Mouse (Mus musculus): Measurements from ENCODE around the gene Ap3d1. TPM values are rescaled to one million over a fixed set of nuclear protein-coding genes. Genes with fewer than 3 reads are reported as not detected.

Ap3d1 gene
- total RNA-seq, 2 experiments from 2014 or later = 44.6 to 47.8 TPM

DNA sequence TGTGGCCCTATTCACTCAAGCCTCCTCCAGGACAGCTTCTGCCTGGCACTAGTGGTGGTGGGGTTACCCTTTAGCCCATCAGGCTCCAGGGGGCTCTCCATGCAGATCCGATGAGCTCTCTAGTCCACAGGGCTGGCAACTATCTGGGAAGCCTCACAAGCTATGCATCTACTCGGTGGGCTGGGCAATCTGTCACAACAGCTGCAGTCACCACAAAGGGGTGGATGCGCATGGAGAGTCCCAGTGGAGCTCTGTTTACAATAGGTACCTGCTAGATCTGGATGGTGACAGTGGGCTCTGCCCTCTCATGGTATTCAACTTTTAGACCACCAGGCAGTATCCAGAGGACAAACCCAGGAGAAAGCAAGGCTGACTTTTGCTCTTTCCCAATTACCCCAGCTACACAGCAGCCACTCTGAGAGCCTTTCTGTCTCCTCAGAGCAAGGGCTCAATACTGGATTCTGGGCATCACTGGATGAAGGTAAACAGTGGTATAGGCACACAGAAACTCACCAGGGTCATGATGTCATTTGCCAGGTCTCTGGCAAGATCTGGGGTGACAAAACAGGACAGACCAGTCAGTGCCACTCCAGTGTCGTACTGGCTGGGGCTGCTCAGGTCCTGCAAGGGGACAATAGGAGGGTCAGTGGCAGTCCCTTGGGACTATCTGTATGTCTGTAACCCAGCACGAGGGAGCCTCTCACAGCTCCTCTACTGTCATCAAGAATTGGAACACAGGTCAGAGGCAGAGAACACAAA, 14.5 kb downstream of the Ap3d1 start:
- intact Hi-C loops (cut with DNase I) = no loop called here
- no peak for DNase-seq

DNA sequence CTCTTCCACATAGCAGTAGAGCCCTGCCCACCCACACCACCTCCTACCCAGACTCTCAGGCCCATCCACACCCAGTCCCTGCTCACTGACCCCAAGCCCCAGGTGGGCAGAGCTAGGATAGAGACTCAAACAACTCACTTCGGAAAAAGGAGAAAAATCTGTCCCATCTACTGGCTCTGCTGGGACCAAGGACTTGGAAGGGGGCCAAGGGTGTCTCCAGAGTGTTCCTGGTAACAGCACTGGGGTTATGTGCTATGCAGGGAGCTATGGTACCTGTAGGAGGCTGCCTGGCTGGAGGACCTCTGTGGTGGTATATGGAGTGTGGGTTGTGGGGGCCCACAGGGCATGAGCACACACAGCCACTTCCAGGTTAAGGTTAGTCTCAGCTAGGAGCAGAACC, 24.8 kb downstream of the Ap3d1 start:
- intact Hi-C loops (cut with DNase I) = loop anchor here (10.0 kb wide), 1 partner anchor 548 kb away; the partner anchor contains the start of genes Apba3 and Mrpl54
- no peak for DNase-seq

DNA sequence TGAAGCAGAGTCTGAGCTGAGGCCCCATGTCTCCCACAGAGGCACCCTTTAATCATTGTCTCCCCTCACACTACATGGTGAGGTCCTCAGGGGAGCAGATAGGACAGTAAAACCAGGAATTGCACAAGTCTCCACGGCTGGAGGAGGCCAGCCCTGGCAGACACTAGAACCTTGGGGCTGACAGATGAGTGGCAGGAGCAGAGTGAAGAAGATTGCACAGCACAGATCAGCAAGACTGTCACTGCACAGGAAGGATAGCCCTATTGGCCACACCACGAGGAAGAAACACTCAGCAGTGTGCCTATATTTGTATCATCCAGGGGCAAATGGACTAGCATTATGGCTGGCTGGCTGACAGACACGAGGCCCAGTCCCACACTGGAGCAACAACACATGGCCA, 31.2 kb downstream of the Ap3d1 start:
- intact Hi-C loops (cut with DNase I) = loop anchor here (10.0 kb wide), 1 partner anchor 554 kb away; the partner anchor contains the start of genes Apba3 and Mrpl54

GRCm38 (mm10) chr10:80705479-80705878, 36.6 kb downstream of the Ap3d1 start:
- no peak for DNase-seq
- intact Hi-C loops (cut with DNase I) = no loop called here

More for the DNA sequence above, 31.2 kb downstream of the Ap3d1 start:
- DNase-seq = no peak

GRCm38 (mm10) chr10:80705033-80705432, 37.0 kb downstream of the Ap3d1 start:
- intact Hi-C loops (cut with DNase I) = no loop called here
- DNase-seq = no peak

- intact Hi-C loops (cut with DNase I) = no loop called here
- no peak for DNase-seq
Measured at GRCm38 (mm10) chr10:80704418-80704817, 37.6 kb downstream of the Ap3d1 start.

DNA sequence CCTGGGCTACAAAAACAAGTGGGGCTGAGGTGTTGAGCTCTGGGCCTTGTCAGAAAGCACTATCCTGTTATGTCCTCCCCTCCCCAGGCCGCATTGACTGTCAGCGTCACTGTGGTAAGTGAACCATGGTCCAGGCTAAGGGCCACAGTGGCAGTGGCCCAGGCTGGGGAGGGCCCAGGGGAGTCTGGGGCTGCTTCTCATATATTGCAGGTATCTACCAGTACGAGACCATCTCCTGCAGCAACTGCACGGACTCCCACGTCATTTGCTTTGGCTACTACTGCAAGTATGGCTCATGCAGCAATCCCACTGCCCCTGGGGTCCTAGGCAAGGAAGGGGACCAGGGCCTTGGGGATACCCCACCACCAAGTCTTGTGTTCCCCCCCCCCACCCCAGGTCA, 38.4 kb downstream of the Ap3d1 start:
- intact Hi-C loops (cut with DNase I) = no loop called here
- DNase-seq = no peak

DNA sequence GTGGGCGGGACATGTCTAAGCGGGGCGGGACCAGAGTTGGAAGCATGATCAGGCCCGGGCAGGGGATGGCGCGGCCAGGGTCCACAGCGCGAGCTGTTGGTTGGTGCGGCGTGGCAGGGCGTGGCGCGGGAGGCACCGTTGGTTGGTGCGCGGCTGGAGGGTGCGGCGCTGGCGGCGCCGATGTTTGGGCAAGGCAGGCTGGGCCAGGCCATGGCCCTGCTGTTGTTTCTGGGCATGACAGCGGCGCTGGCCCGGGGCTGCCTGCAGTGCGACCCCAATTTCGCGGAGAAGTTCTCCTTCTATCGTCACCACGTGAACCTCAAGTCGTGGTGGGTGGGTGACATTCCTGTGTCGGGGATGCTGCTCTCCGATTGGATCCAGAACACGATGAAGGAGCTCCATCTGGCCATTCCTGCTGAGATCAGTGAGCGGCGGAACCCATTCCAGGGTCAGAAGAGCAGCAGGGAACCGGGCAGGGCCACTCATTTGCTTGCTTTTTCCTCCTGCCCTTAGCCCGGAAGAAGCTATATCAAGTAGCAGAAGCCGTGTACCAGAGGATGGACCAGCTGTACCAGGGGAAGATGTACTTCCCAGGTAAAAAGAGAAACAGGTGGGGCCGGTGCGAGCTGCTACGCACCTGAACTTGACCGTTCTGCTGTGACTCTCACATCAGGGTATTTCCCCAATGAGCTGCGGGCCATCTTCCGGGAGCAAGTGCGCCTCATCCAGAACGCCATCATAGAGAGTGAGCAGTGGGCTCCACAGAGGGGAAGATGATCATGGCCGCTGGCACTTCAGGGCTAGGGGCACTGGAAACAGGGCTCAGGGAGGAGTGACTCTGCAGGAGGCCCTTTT, 39.3 kb downstream of the Ap3d1 start:
- intact Hi-C loops (cut with DNase I) = no loop called here
- peak; percentile 92 to 94 for DNase-seq

DNA sequence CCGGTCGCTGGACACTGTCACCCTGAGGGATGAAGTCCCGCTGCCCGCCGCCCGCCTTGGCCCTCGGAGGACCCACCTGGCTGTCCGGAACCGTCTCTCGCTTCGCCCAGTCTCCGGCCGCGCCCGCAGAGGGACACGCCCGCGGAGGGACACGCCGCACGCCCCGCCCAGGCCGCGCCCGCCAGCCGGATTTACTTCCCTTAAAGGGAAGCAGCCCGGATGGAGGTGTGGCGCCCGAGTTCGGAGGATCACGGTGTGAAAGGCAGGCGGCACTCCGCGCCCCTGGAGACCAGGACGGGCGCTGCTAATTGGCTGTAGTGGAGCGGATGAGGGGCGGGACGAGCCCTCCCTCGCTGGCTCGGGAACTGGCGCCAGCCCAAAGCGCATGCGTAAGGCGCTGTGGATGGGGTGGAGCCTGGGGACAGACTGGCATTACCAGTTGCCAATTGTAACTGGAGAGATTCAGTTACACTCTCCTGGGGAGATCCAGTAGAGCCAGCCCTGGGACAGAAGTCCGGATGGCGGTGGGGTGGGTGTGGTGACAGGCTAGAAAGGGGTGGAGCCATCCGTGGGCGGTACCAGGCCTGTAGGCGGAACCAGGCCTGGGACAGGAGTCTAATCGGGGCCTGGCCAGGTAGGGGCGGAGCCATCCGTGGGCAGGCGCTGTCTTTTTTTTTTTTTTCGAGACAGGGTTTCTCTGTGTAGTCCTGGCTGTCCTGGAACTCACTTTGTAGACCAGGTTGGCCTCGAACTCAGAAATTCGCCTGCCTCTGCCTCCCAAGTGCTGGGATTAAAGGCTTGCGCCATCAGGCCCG, 40.1 kb downstream of the Ap3d1 start, which contains the start of the genes Mob3a and Izumo4:
Gene Mob3a, minus strand, starts transcription at position 257 of the 815 bp plus-strand sequence.
Gene Izumo4, plus strand, starts transcription at position 464 of the 815 bp plus-strand sequence.
- intact Hi-C loops (cut with DNase I) = no loop called here
- DNase-seq = peak; percentile 98 to 99

- no peak for DNase-seq
- intact Hi-C loops (cut with DNase I) = no loop called here
Measured at GRCm38 (mm10) chr10:80700732-80701131, 41.3 kb downstream of the Ap3d1 start.

DNA sequence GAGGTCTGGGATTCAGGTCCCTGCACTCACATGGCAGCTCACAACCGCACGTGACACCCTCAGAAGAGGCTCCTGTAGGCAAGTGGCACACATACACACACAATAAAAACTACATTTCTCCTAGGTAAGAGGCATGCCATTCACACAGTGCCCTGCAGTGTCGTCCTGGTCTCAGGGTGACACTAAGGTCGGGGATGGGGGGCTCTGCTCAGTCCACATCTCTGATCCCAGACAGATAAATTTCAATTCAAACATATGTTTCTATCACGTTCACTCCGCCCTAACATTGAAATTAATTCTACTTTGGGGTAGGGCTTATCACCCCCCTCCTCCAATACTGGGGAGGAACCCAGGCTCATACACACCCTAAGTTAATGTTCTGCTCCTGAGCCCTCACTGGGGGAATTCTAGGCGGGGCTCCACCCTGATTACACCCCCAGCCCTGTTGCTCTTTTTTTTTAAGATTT, 42.0 kb downstream of the Ap3d1 start:
- intact Hi-C loops (cut with DNase I) = no loop called here
- no peak for DNase-seq

GRCm38 (mm10) chr10:80698605-80699004, 43.5 kb downstream of the Ap3d1 start:
- intact Hi-C loops (cut with DNase I) = loop anchor here (10.0 kb wide), 1 partner anchor 264 kb away; the partner anchor contains the start of gene Tcf3
- DNase-seq = no peak

DNA sequence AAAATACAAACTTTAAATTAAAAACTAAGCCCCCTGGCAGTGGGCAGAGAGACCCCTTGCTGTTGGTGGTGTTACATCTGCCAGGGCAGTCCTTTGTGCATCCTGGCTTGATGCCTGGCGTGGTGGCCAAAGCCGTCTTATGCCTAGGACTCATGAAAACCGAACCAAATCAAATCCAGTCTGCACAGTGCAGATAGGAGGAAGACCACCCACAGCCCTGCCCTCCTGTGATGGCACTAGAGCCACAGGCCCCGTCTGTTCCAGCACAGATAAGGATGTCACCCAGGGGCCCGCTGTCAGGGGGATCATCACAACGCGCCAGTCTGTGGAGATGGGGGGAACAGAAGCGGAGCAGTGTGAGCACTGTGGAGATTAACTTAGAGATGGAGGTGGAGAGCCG, 44.3 kb downstream of the Ap3d1 start:
- intact Hi-C loops (cut with DNase I) = loop anchor here (10.0 kb wide), 1 partner anchor 263 kb away; the partner anchor contains the start of gene Tcf3

DNA sequence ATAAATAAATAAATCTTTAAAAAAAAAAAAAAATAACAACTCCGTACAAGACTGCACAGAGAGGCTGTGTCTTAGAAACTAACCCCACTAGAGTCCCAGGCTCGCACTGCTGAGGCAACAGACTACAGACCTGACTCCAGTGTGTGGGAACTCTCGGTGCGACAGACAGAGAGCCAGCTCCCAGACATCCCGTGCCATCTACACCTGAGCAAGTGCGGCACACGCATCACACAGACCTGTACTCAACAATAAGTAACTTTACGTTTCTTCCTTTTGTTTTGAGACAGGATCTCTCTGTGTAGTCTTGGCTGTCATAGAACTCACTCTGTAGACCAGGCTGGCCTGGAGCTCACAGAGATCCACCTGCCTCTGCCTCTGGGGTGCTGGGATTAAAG, 44.7 kb downstream of the Ap3d1 start:
- no peak for DNase-seq
- intact Hi-C loops (cut with DNase I) = loop anchor here (10.0 kb wide), 1 partner anchor 263 kb away; the partner anchor contains the start of gene Tcf3

More for the DNA sequence above, 44.3 kb downstream of the Ap3d1 start:
- no peak for DNase-seq

DNA sequence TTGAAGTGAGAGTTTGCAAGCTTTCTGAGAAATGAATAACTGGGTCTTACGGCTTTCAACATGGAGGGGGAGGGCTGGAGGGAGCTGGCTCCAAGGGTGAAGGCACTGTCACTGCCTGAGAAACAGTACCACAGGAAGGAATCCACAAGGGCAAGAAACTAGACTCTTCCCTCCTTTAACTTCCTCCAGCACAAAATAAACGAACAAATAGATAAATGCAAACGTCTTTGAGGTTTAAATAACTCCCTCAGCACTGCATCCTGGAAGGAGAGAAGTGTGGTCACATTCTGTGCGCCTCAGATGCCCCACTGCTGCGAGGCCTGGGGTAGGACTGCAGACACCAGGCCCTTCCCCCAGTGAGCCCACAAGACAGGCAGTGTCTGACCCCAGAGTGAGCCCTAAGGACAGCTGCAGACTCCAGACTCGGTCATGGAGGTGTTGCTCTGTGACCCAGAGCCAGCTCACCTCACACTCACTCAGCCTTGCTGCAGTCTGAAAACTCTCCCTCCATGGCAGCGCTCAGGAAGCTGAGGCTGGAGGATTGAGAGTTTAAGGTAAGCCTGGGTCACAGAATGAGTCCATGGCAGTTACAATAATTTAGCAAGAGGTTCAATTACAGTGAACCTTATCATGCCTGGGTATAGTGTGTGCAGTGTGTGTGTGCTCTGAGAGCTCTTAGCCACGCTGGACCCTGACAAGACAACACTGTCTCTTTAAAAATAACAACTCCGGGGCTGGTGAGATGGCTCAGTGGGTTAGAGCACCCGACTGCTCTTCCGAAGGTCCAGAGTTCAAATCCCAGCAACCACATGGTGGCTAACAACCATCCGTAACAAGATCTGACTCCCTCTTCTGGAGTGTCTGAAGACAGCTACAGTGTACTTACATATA, 45.3 kb downstream of the Ap3d1 start:
- intact Hi-C loops (cut with DNase I) = loop anchor here (10.0 kb wide), 1 partner anchor 262 kb away; the partner anchor contains the start of gene Tcf3
- no peak for DNase-seq

GRCm38 (mm10) chr10:80695801-80696501, 46.1 kb downstream of the Ap3d1 start:
- intact Hi-C loops (cut with DNase I) = loop anchor here (10.0 kb wide), 1 partner anchor 261 kb away; the partner anchor contains the start of gene Tcf3

DNA sequence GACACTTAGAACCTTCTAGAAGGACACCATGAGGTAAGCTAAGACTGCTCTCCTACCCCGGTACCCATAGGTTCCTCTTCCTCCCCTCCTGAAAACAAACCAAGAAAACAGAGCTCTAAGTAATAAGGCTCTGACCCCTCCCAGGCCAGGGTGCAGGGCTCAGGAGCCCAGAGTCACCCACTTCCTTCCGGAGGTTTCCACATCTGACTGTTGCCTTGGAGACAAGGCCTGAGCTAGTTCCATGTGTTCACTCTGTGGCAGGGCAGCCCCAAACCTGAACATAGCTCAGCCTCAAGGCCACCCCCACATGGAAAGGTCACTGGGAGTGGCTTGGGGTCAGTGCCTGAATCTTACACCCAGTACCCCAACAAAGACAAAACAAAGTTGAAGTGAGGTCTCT, 46.9 kb downstream of the Ap3d1 start:
- peak in 1 of 2 experiments; percentile 47 for DNase-seq
- intact Hi-C loops (cut with DNase I) = loop anchor here (10.0 kb wide), 1 partner anchor 260 kb away; the partner anchor contains the start of gene Tcf3

More at GRCm38 (mm10) chr10:80695801-80696501, 46.1 kb downstream of the Ap3d1 start:
- no peak for DNase-seq
